13 mouse cellular contexts compared by ENCODE assay signal in the genomic region with DNA sequence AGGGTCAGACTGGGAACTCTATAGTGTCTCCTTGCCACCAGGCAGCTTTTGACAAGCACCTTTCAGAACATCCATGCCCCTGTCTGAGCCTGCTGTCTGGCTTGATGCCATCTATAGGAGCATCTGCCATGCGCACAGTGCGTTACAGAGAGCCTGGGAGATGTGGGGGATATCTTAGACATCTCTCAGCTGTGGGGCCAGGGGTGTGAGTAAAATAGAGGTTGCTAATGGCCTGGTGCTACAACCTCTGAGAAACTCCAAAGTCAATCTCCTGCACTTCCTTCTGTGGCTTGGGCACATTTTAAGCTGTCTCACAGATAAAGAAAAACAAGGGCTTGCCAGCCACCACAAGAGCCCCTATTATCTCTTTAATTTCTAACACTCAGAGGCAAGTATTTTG. TPM values are rescaled to one million over a fixed set of nuclear protein-coding genes. Genes with fewer than 3 reads are reported as not detected.
DNase-seq lines count a peak whose midpoint lies in the region; ATAC-seq lines count a peak whose summit lies in the region.
"Had no signal": no experiment of that assay in that cellular context is flagged by ENCODE, and none has a peak within 500 bp of the region (broad histone marks: within the 10 kb centered on the region; RNA-seq: fewer than 3 reads in every experiment).

No protein-coding gene starts in this region.

- peaks cover 5% of the 10 kb centered on the region; the same call in 1 of the 2 replicates for H3K4me1 ChIP-seq in forebrain, embryonic 12.5 days
- peaks cover 16% of the 10 kb centered on the region for H3K4me1 ChIP-seq in forebrain, embryonic 10.5 days
- H3K4me1 ChIP-seq in limb, embryonic 12.5 days (replicated peaks): peaks cover 12% of the 10 kb centered on the region
- peaks cover 8% of the 10 kb centered on the region for H3K4me1 ChIP-seq in limb, embryonic 10.5 days

- peaks cover 5% of the 10 kb centered on the region; the same call in 1 of the 2 replicates for H3K36me3 ChIP-seq in forebrain, embryonic 12.5 days (replicated peaks)
- H3K36me3 ChIP-seq in forebrain, embryonic 10.5 days (replicated peaks): peaks cover 5% of the 10 kb centered on the region; the same call in 1 of the 2 replicates
- H3K36me3 ChIP-seq in limb, embryonic 12.5 days: 0 out of 2 replicates have a peak, but pooled peaks cover 7% of the 10 kb centered on the region
- H3K36me3 ChIP-seq in limb, embryonic 10.5 days: 0 out of 2 replicates have a peak, but pooled peaks cover under 1% of the 10 kb centered on the region

- no peaks in the 10 kb centered on the region for H3K27me3 ChIP-seq in forebrain, embryonic 12.5 days
- H3K27me3 ChIP-seq in forebrain, embryonic 10.5 days (ENCODE audit: poor library complexity, severe bottlenecking): no peaks in the 10 kb centered on the region
- no peaks in the 10 kb centered on the region for H3K27me3 ChIP-seq in limb, embryonic 12.5 days
- no peaks in the 10 kb centered on the region for H3K27me3 ChIP-seq in limb, embryonic 10.5 days (ENCODE audit: low read depth, poor library complexity, severe bottlenecking)

- WGBS in forebrain, embryonic 12.5 days: 82% methylated on average over 2 of the region's 2 CpGs
- WGBS in forebrain, embryonic 10.5 days: 97% methylated on average over 2 of the region's 2 CpGs
- 82% methylated on average over 2 of the region's 2 CpGs for WGBS in limb, embryonic 12.5 days
- 92% methylated on average over 2 of the region's 2 CpGs for WGBS in limb, embryonic 10.5 days

- H3K27ac ChIP-seq in forebrain, embryonic 12.5 days: peak overlapping the region; percentile 70
- H3K27ac ChIP-seq in forebrain, embryonic 10.5 days: no peak overlapping the region
- 0 out of 2 replicates have a peak overlapping the region, but pooled peaks have one; percentile 45 for H3K27ac ChIP-seq in limb, embryonic 12.5 days
- no peak overlapping the region for H3K27ac ChIP-seq in limb, embryonic 10.5 days
- H3K27ac ChIP-seq: kidney, postnatal 0 days had no signal

- H3K4me3 ChIP-seq in forebrain, embryonic 12.5 days (replicated peaks): no peak overlapping the region
- no peak overlapping the region for H3K4me3 ChIP-seq in forebrain, embryonic 10.5 days
- no peak overlapping the region for H3K4me3 ChIP-seq in limb, embryonic 12.5 days (replicated peaks)
- H3K4me3 ChIP-seq in limb, embryonic 10.5 days: no peak overlapping the region
- H3K4me3 ChIP-seq: myocyte had no signal

- no peak overlapping the region for H3K9ac ChIP-seq in forebrain, embryonic 12.5 days
- H3K9ac ChIP-seq in limb, embryonic 12.5 days (replicated peaks): no peak overlapping the region
- H3K9ac ChIP-seq: lung, embryonic 14.5 days had no signal

- ATAC-seq in forebrain, embryonic 12.5 days (ENCODE audit: low FRiP score): no peak
- no peak for ATAC-seq in limb, embryonic 12.5 days (ENCODE audit: insufficient number of reproducible peaks, insufficient read depth, low FRiP score, low TSS enrichment, low read depth)
- peak; percentile 54; the same call in 1 of the 2 replicates for ATAC-seq in common myeloid progenitor, adult 5-6 weeks (replicated peaks; ENCODE audit: low read depth, poor library complexity, severe bottlenecking)
- ATAC-seq in megakaryocyte progenitor cell, adult 5-6 weeks (replicated peaks; ENCODE audit: poor library complexity): peak; percentile 69

- no peaks in the 10 kb centered on the region for H3K9me3 ChIP-seq in forebrain, embryonic 12.5 days
- no peaks in the 10 kb centered on the region for H3K9me3 ChIP-seq in forebrain, embryonic 10.5 days
- no peaks in the 10 kb centered on the region for H3K9me3 ChIP-seq in limb, embryonic 12.5 days
- H3K9me3 ChIP-seq in limb, embryonic 10.5 days (replicated peaks): no peaks in the 10 kb centered on the region

- no peak for DNase-seq in forebrain, embryonic 10.5 days (ENCODE audit: extremely low spot score, low spot score)
- no peak for DNase-seq in limb, embryonic 10.5 days (ENCODE audit: low spot score)
- no peak for DNase-seq in kidney, postnatal 36 days
- no peak for DNase-seq in lung, adult 18-20 months
- DNase-seq: heart, postnatal 4 days; lung, embryonic 14.5 days; right cerebral cortex, postnatal 25 days had no signal

- no peak overlapping the region for H3K4me2 ChIP-seq in forebrain, embryonic 12.5 days
- no peak overlapping the region for H3K4me2 ChIP-seq in limb, embryonic 12.5 days
- H3K4me2 ChIP-seq: lung, embryonic 14.5 days had no signal

RNA-seq across cellular contexts. Expression of gene Crebrf, which starts 25.6 kb away (rescaled TPM):
- 7.6 and 8.4 TPM in 2 replicates for polyA plus RNA-seq in forebrain, embryonic 12.5 days (2016; fragmentation: Nextera tagmentation; extraction: Ambion mirVana)
- 1.7 and 2.5 TPM in 2 replicates for polyA plus RNA-seq in forebrain, embryonic 10.5 days (2016; fragmentation: Nextera tagmentation; extraction: Ambion mirVana)
- polyA plus RNA-seq in limb, embryonic 12.5 days (2016; fragmentation: Nextera tagmentation; extraction: Ambion mirVana): 3.9 and 6.0 TPM in 2 replicates
- polyA plus RNA-seq in limb, embryonic 10.5 days (2016; fragmentation: Nextera tagmentation; extraction: Ambion mirVana): 1.7 and 2.9 TPM in 2 replicates
- 24.3 and 33.2 TPM in 2 replicates for total RNA-seq in common myeloid progenitor, adult 5-6 weeks (2017)
- total RNA-seq in megakaryocyte progenitor cell, adult 5-6 weeks (2015): 7.0 and 13.5 TPM in 2 replicates
- total RNA-seq in megakaryocyte progenitor cell, adult 5-6 weeks (2017): 11.1 and 18.0 TPM in 2 replicates

RNA-seq across cellular contexts. Expression of gene Atp6v0e, which starts 26.8 kb away (rescaled TPM):
- 94.5 and 104 TPM in 2 replicates for polyA plus RNA-seq in forebrain, embryonic 12.5 days (2016; fragmentation: Nextera tagmentation; extraction: Ambion mirVana)
- polyA plus RNA-seq in forebrain, embryonic 10.5 days (2016; fragmentation: Nextera tagmentation; extraction: Ambion mirVana): 104 and 109 TPM in 2 replicates
- 112 and 114 TPM in 2 replicates for polyA plus RNA-seq in limb, embryonic 12.5 days (2016; fragmentation: Nextera tagmentation; extraction: Ambion mirVana)
- 104 and 107 TPM in 2 replicates for polyA plus RNA-seq in limb, embryonic 10.5 days (2016; fragmentation: Nextera tagmentation; extraction: Ambion mirVana)
- total RNA-seq in common myeloid progenitor, adult 5-6 weeks (2017): 236 and 246 TPM in 2 replicates
- total RNA-seq in megakaryocyte progenitor cell, adult 5-6 weeks (2015): 233 and 245 TPM in 2 replicates
- total RNA-seq in megakaryocyte progenitor cell, adult 5-6 weeks (2017): 309 and 383 TPM in 2 replicates

Comparison
In these comparisons a context has a peak if more than half of its experiments do, and no peak if none do; other contexts are left out.
1. H3K27ac ChIP-seq: peak in forebrain, embryonic 12.5 days (single experiment) and limb, embryonic 12.5 days (single experiment); none in forebrain, embryonic 10.5 days (single experiment) and limb, embryonic 10.5 days (single experiment).
2. ATAC-seq: peak in common myeloid progenitor, adult 5-6 weeks (single experiment) and megakaryocyte progenitor cell, adult 5-6 weeks (single experiment); none in forebrain, embryonic 12.5 days (single experiment) and limb, embryonic 12.5 days (single experiment).